Mouse (Mus musculus) cerebellum, adult 8-10 months (tissue): Measurements from ENCODE around the gene Ripply1.
A peak's percentile ranks its signal among the peaks of the same experiment; 100 is the strongest.
"Not testable (repeated sequence)": the region's sequence is repeated elsewhere in the genome, so short reads cannot be mapped to it uniquely, and the experiment has no call there.

Source experiments
- DNase-seq: peaks from one replicate; pipeline ENCODE4 v3.0.0; 2022

Gene Ripply1

DNA sequence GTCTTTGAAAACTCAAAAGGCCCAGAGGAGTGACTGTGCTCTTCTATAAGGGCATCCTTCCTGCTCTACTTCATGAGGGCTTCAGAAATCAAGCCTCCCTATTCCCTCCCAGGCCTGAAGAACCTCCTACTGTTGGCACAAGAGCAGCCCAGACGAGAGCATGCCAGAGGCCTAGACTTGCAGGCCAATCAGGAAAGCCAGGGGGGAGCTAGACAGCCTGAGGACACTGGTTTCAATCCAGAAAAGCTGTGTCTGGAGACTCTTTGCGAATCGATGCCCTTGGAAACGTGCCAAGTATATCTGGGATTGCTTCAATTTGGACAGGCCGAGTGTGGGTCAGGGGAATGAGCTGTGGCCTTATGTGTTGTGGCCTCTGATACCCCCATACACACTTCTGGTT is 2.8 kb downstream of the Ripply1 start:
- DNase-seq: no peak

DNA sequence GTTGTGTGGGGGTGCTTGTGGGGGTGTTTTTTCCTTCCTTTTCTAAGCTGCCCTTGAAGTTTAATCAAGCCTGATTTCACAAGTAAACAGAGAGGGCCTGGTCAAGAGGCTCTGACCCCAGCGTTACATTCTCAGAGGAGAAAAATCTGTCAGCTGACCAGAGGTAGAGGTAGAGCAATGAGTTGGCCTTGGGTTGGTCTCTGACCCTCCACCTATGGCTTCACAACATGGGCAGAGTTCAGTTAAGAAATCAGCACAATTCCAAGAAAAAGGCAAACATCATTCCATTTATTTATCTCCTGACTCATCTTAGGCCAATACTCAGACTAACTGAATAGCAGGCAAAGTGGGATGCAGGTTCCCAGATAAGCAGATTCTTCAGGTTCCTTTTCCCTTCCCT is 3.3 kb downstream of the Ripply1 start:
- DNase-seq: no peak

GRCm38 (mm10) chrX:139777357-139777756 is 4.8 kb downstream of the Ripply1 start:
- DNase-seq: no peak

GRCm38 (mm10) chrX:139775084-139775612 is 7.0 kb downstream of the Ripply1 start:
- DNase-seq: no peak

DNA sequence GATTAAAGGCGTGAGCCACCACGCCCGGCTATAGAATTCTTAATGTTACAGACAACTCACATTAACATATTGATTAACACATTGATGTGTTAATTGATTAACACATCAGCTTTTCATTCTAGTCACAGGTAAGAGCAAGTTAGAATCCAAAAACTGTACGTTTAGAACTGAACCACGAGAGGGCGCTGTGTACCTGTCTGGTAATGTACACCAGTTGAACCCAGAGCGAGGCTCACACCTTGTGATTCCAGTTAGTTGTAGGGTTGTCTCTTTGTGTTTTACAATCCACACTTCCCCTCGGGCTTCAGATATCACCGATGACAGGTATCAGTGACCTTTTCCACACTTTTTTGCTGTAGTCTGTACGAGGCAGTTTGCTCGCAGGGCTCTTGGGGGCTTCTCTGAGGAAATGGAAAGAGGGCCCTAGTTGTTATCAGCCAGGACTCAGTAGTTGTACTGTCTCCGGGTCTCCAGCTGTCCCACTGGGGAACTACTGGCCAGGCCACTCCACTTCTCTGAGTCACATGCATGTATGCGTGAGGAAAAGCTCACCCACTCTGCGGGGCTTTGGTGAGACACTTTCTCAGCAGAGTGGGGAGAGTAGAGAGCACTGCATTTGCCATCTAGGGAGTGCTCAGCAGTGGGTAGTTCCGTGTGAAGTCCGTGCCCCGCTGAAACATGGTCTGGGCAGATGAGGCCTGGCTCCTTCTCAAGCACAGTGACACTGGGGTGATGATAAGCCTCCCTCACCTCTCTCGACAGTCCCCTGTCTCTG is 7.7 kb downstream of the Ripply1 start:
- DNase-seq: peak; percentile 22

GRCm38 (mm10) chrX:139769975-139770637 is 12.0 kb downstream of the Ripply1 start:
- DNase-seq: no peak

DNA sequence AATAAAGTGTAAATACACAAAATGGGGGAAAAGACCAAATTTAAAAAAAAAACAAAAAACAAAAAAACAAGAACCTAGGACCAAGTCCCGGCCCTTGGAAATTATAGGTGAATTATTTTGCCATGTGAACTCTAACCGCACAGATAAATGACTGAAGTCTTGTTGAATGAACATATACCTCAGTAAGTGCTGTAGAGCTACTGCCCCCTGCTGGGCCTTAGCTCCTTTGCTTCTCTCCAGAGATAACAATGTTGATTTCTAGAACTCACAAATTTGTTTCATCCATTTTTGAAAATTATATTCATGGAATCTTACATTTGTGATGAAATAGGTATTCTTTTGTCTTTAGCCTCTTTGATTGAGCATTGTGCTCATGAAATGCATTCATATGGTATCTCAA is 19.6 kb downstream of the Ripply1 start:
- no peak for DNase-seq

DNA sequence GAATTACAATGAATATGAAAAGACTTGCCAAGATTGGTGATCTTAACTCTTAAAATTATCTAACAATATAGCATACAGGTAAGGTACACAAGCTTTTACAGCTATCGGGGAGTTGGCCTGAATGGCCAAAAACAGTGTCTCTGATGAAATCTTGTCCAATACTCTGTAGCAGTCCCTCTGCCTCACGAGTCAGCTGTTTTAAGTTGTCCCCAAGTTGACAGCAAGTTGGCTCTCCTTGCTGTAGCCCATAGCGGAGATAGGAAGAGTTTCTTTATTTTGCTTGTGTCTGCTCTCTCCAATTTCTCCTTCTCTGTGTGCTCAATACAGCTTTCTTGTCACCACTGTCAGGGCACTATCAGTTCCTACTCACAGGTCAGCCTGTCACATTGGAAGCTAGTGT is 23.5 kb downstream of the Ripply1 start:
- not testable (repeated sequence) for DNase-seq

DNA sequence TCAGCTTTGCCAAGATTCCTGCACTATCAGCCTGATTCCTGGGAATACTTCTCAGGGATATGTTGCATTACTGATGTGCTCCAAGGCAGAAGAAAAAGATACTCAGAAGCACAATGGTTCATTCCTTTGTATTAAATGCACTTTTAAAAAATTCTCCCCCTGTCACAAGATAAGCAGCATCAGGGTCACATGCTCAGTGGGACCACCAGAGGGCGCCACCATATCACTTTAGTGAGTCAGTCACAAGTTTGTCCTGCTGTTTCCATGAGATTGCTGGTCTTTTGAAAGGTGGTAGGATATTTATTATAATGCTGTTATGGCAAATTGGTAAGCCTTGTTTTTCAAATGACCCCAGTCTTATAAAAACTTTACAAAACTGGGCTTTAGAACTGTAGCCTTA is 30.3 kb downstream of the Ripply1 start:
- peak; percentile 35 for DNase-seq

DNA sequence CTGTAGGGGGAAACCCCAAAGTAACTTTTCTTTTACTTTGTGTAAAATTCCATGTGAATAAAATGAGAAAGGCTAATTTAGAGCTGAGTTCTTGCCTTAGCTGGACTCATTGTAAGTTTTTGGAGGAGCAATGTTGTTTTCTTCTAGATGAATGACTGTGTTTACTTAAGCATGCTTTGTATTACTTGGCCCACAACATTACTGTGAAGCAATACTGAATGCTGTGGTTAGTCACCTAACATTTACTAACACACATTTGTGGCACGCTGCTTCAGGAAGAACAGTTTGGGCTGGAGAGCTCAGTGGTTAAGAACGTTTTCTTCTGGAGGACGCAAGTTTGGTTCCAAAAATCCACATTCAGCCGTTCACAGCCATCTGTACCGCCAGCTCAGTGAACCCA is 45.1 kb downstream of the Ripply1 start:
- no peak for DNase-seq

- no peak for DNase-seq
These were observed 51.6 kb downstream of the Ripply1 start for GRCm38 (mm10) chrX:139730541-139730940.
